Mouse (Mus musculus) CH12.LX (cell line): Measurements from ENCODE around the gene Gm13078. TPM values are rescaled to one million over a fixed set of nuclear protein-coding genes. Genes with fewer than 3 reads are reported as not detected.

ENCODE experiments used
- DNase-seq: peaks from one replicate; pipeline ENCODE4 v3.0.0-alpha.2; 2013; ENCODE audit errors: extremely low read depth
- H3K27ac ChIP-seq: 2 replicates; pipeline ENCODE4 v1.5.1; 2012; ENCODE audit warnings: low read depth, mild to moderate bottlenecking, control low read depth, moderate library complexity; ENCODE audit not compliant: insufficient read depth
- H3K27me3 ChIP-seq: replicated peaks from 2 replicates; pipeline ENCODE3; 2012; ENCODE audit warnings: inconsistent platforms
- H3K36me3 ChIP-seq, 2 experiments: replicated peaks in 1 of 2; 2 replicates each; pipeline versions ENCODE3 to v1.6.1; 2012; ENCODE audit warnings: inconsistent platforms in 1 of 2, low read length in 1 of 2, mild to moderate bottlenecking in 1 of 2, mixed read lengths in 1 of 2, moderate library complexity in 1 of 2; ENCODE audit not compliant: control insufficient read depth in 1 of 2, insufficient read depth in 1 of 2
- H3K4me1 ChIP-seq, 2 experiments: 2 replicates each; pipeline ENCODE4 v1.6.1; 2012; ENCODE audit warnings: inconsistent platforms in 1 of 2, moderate library complexity in 1 of 2; ENCODE audit not compliant: insufficient read depth in 2 of 2, control insufficient read depth in 1 of 2
- H3K4me2 ChIP-seq: 2 replicates; pipeline ENCODE4 v1.6.1; 2012; ENCODE audit warnings: low read depth, mild to moderate bottlenecking, control low read depth; ENCODE audit not compliant: poor library complexity, insufficient read depth, severe bottlenecking
- H3K4me3 ChIP-seq, 3 experiments: fragments of 150-350 bp in 1 of 3; sonication (generic) in 1 of 3; replicated peaks in 1 of 3; 2 replicates each; pipeline versions ENCODE3 to v1.5.1; 2011 to 2012; ENCODE audit warnings: low read depth in 2 of 3, low read length in 2 of 3, mild to moderate bottlenecking in 2 of 3, moderate library complexity in 2 of 3, control low read depth in 1 of 3, improper control_type of control experiment in 1 of 3, inconsistent platforms in 1 of 3, mixed read lengths in 1 of 3; ENCODE audit not compliant: poor library complexity in 1 of 3
- H3K79me2 ChIP-seq: replicated peaks from 2 replicates; pipeline ENCODE4 v1.6.1; 2012; ENCODE audit warnings: mild to moderate bottlenecking, moderate library complexity; ENCODE audit not compliant: control insufficient read depth, poor library complexity, insufficient read depth, severe bottlenecking; ENCODE audit errors: extremely low read depth
- H3K9ac ChIP-seq: 2 replicates; pipeline ENCODE4 v1.6.1; 2012; ENCODE audit warnings: low read depth, mild to moderate bottlenecking, control low read depth, moderate library complexity; ENCODE audit not compliant: insufficient read depth
- H3K9me3 ChIP-seq: replicated peaks from 2 replicates; pipeline ENCODE3; 2012; ENCODE audit warnings: low read length, inconsistent platforms, mixed read lengths
- CHD1 ChIP-seq: IDR thresholded peaks from 2 replicates; pipeline ENCODE4 v1.6.1; 2012; ENCODE audit warnings: low read depth, low read length, improper control_type of control experiment, inconsistent platforms
- ELF1 ChIP-seq: IDR thresholded peaks from 2 replicates; pipeline ENCODE4 v1.6.1; 2014; ENCODE audit warnings: low read depth, mild to moderate bottlenecking, inconsistent platforms, low read length, improper control_type of control experiment
- EP300 ChIP-seq: IDR thresholded peaks from 2 replicates; pipeline ENCODE4 v1.6.1; 2011; ENCODE audit warnings: low read length, improper control_type of control experiment
- ETS1 ChIP-seq: conservative IDR thresholded peaks from 2 replicates; pipeline ENCODE4 v1.6.1; 2012; ENCODE audit warnings: low read depth, mild to moderate bottlenecking, inconsistent platforms, low read length, improper control_type of control experiment, moderate library complexity
- HCFC1 ChIP-seq: IDR thresholded peaks from 2 replicates; pipeline ENCODE4 v1.6.1; 2012; ENCODE audit warnings: low read depth, mild to moderate bottlenecking, inconsistent platforms, low read length, improper control_type of control experiment
- IRF4 ChIP-seq: IDR thresholded peaks from 2 replicates; pipeline ENCODE4 v1.6.1; 2014; ENCODE audit warnings: low read depth, mild to moderate bottlenecking, inconsistent platforms, low read length, improper control_type of control experiment
- JUND ChIP-seq: conservative IDR thresholded peaks from 2 replicates; pipeline ENCODE4 v1.6.1; 2011; ENCODE audit warnings: low read depth, low read length, improper control_type of control experiment
- MAFK ChIP-seq: IDR thresholded peaks from 2 replicates; pipeline ENCODE4 v1.6.1; 2011; ENCODE audit warnings: low read length, improper control_type of control experiment; ENCODE audit not compliant: insufficient replicate concordance
- MAX ChIP-seq: IDR thresholded peaks from 2 replicates; pipeline ENCODE4 v1.6.1; 2011; ENCODE audit warnings: low read length, improper control_type of control experiment
- MAZ ChIP-seq: IDR thresholded peaks from 2 replicates; pipeline ENCODE4 v1.6.1; 2012; ENCODE audit warnings: low read depth, mild to moderate bottlenecking, inconsistent platforms, low read length, improper control_type of control experiment, moderate library complexity
- MEF2A ChIP-seq: IDR thresholded peaks from 2 replicates; pipeline ENCODE4 v1.6.1; 2014; ENCODE audit warnings: low read depth, mild to moderate bottlenecking, inconsistent platforms, low read length, improper control_type of control experiment, borderline replicate concordance
- MXI1 ChIP-seq: IDR thresholded peaks from 2 replicates; pipeline ENCODE4 v1.6.1; 2011; ENCODE audit warnings: mild to moderate bottlenecking, low read depth, low read length, improper control_type of control experiment
- MYC ChIP-seq: IDR thresholded peaks from 2 replicates; pipeline ENCODE4 v1.6.1; 2011; ENCODE audit warnings: low read depth, mild to moderate bottlenecking, improper control_type of control experiment, low read length
- NELFE ChIP-seq: IDR thresholded peaks from 2 replicates; pipeline ENCODE4 v1.6.1; 2011; ENCODE audit warnings: low read depth, low read length, improper control_type of control experiment
- PAX5 ChIP-seq: IDR thresholded peaks from 2 replicates; pipeline ENCODE4 v1.6.1; 2012; ENCODE audit warnings: low read length, inconsistent platforms, mixed read lengths
- POLR2A ChIP-seq: IDR thresholded peaks from 2 replicates; pipeline ENCODE4 v1.6.1; 2011; ENCODE audit warnings: low read depth, mild to moderate bottlenecking, improper control_type of control experiment, low read length
- RAD21 ChIP-seq: IDR thresholded peaks from 2 replicates; pipeline ENCODE4 v1.6.1; 2011; ENCODE audit warnings: low read depth, mild to moderate bottlenecking, low read length, improper control_type of control experiment, moderate library complexity
- RCOR1 ChIP-seq: conservative IDR thresholded peaks from 2 replicates; pipeline ENCODE4 v1.6.1; 2012; ENCODE audit warnings: low read depth, mild to moderate bottlenecking, inconsistent platforms, low read length, improper control_type of control experiment
- SIN3A ChIP-seq: IDR thresholded peaks from 2 replicates; pipeline ENCODE4 v1.6.1; 2012; ENCODE audit warnings: low read length, improper control_type of control experiment, inconsistent platforms
- SMC3 ChIP-seq: IDR thresholded peaks from 2 replicates; pipeline ENCODE4 v1.6.1; 2011; ENCODE audit warnings: low read depth, low read length, improper control_type of control experiment
- TBP ChIP-seq: conservative IDR thresholded peaks from 2 replicates; pipeline ENCODE4 v1.6.1; 2011; ENCODE audit warnings: low read depth, low read length, improper control_type of control experiment
- TCF12 ChIP-seq: IDR thresholded peaks from 2 replicates; pipeline ENCODE4 v1.6.1; 2014; ENCODE audit warnings: low read depth, mild to moderate bottlenecking, inconsistent platforms, low read length, improper control_type of control experiment
- UBTF ChIP-seq: IDR thresholded peaks from 2 replicates; pipeline ENCODE4 v1.6.1; 2012; ENCODE audit warnings: low read depth, mild to moderate bottlenecking, inconsistent platforms, low read length, improper control_type of control experiment, moderate library complexity
- USF2 ChIP-seq: conservative IDR thresholded peaks from 2 replicates; pipeline ENCODE4 v1.6.1; 2011; ENCODE audit warnings: low read depth, low read length, improper control_type of control experiment
- ZC3H11A ChIP-seq: IDR thresholded peaks from 2 replicates; pipeline ENCODE4 v1.6.1; 2012; ENCODE audit warnings: low read depth, mild to moderate bottlenecking, inconsistent platforms, low read length, improper control_type of control experiment
- ZNF384 ChIP-seq: IDR thresholded peaks from 2 replicates; pipeline ENCODE4 v1.6.1; 2012; ENCODE audit warnings: low read depth, low read length, improper control_type of control experiment, inconsistent platforms
- dilution Hi-C: fragments of 300-500 bp; cut with MboI; formaldehyde crosslinking; loops from 2 replicates; pipeline ENCODE4 v1.14.3; 2020; ENCODE audit warnings: low sequenced_read_pairs; ENCODE audit not compliant: extremely low pct_unique_long_range_greater_than_20kb, extremely low pct_ligation_motif_present
- in situ Hi-C: fragments of 300-500 bp; cut with MboI; formaldehyde crosslinking; loops from 3 replicates; pipeline ENCODE4 v1.14.3; 2019; ENCODE audit warnings: low sequenced_read_pairs, low pct_ligation_motif_present, low pct_unique_long_range_greater_than_20kb, mixed read lengths
- polyA plus RNA-seq: library from polyadenylated mRNA; unstranded; fragments of >175 nt; gene quantifications from 2 replicates; pipeline ENCODE4 v1.2.1, GENCODE M21; 2012; ENCODE audit warnings: low read depth; ENCODE audit not compliant: insufficient read length
- total RNA-seq, 2 experiments: library from RNA; depleted of rRNA; stranded (reverse); fragments of 300-350 nt in 1 of 2; fragments of >200 nt in 1 of 2; gene quantifications; 2 replicates each; pipeline ENCODE4 v1.2.3; 2012 to 2014

Gene Gm13078
- total RNA-seq (2012; rRNA removed): not detected in 2 replicates
- total RNA-seq (2014; rRNA removed): not detected in 2 replicates
- not detected in 2 replicates for polyA plus RNA-seq

- Histone ChIP-seq H3K79me2 (no peaks in the 10 kb centered on the region), H3K4me1 (no peaks in the 10 kb centered on the region)
- dilution Hi-C loops: no loop called here
- TF ChIP-seq ELF1 (no peak), ZNF384 (no peak), MXI1 (no peak), TBP (no peak), USF2 (no peak), JUND (no peak), RCOR1 (no peak), RAD21 (no peak), POLR2A (no peak), IRF4 (no peak), MEF2A (no peak), UBTF (no peak), MAZ (no peak), MAFK (no peak), MAX (no peak), PAX5 (no peak), HCFC1 (no peak)
- TF ChIP-seq, all 38 proteins: peak for 0
- Histone ChIP-seq H3K4me3 (no peak within 1 kb of the TSS), H3K36me3 (no peaks in the 10 kb centered on the region), H3K27ac (no peak within 1 kb of the TSS), H3K9me3 (peaks cover 11% of the 10 kb centered on the region), H3K9ac (no peak within 1 kb of the TSS), H3K27me3 (no peaks in the 10 kb centered on the region), H3K4me2 (no peak within 1 kb of the TSS)
- in situ Hi-C loops: no loop called here
- DNase-seq: no peak
Measured at GRCm38 (mm10) chr4:143719155-143719554, at the start of gene Gm13078. TSS of gene Gm13078 (plus strand) at chr4:143719455.

GRCm38 (mm10) chr4:143702611-143703010 lies 16.6 kb upstream of the Gm13078 start, which contains the start of gene Gm13089:
TSS of gene Gm13089 (minus strand) at chr4:143702711.
- dilution Hi-C loops: no loop called here
- no peak for TF ChIP-seq MYC
- TF ChIP-seq HCFC1: no peak
- TF ChIP-seq RAD21: no peak
- TF ChIP-seq TCF12: no peak
- no peak for TF ChIP-seq NELFE
- TF ChIP-seq SIN3A: no peak
- no peak for TF ChIP-seq SMC3
- no peak for TF ChIP-seq ZC3H11A
- TF ChIP-seq JUND: no peak
- no peak for TF ChIP-seq ELF1
- TF ChIP-seq ETS1: no peak
- no peak for TF ChIP-seq EP300
- TF ChIP-seq CHD1: no peak
- peaks cover 39% of the 10 kb centered on the region for H3K9me3 ChIP-seq
- DNase-seq: no peak
- no peak within 1 kb of the TSS for H3K9ac ChIP-seq
- no peaks in the 10 kb centered on the region for H3K27me3 ChIP-seq
- H3K4me2 ChIP-seq: no peak within 1 kb of the TSS
- H3K4me3 ChIP-seq: no peak within 1 kb of the TSS
- no peak within 1 kb of the TSS for H3K27ac ChIP-seq
- H3K79me2 ChIP-seq: no peaks in the 10 kb centered on the region
- H3K4me1 ChIP-seq: no peaks in the 10 kb centered on the region
- in situ Hi-C loops: no loop called here
- H3K36me3 ChIP-seq: no peaks in the 10 kb centered on the region
